Mouse (Mus musculus) adrenal gland, adult 8-10 months (tissue): ENCODE measurements around the gene Ift43. TPM values are rescaled to one million over a fixed set of nuclear protein-coding genes. Genes with fewer than 3 reads are reported as not detected.

ENCODE experiments used
- DNase-seq: peaks from one replicate; pipeline ENCODE4 v3.0.0; 2022
- total RNA-seq, 4 experiments: library from RNA; stranded (reverse); gene quantifications; 2 replicates each; pipeline ENCODE4 v1.2.4; 2022

Ift43 gene
- total RNA-seq = 10 to 100 TPM; 27.3 to 37.7 (median 31.4) TPM

DNA sequence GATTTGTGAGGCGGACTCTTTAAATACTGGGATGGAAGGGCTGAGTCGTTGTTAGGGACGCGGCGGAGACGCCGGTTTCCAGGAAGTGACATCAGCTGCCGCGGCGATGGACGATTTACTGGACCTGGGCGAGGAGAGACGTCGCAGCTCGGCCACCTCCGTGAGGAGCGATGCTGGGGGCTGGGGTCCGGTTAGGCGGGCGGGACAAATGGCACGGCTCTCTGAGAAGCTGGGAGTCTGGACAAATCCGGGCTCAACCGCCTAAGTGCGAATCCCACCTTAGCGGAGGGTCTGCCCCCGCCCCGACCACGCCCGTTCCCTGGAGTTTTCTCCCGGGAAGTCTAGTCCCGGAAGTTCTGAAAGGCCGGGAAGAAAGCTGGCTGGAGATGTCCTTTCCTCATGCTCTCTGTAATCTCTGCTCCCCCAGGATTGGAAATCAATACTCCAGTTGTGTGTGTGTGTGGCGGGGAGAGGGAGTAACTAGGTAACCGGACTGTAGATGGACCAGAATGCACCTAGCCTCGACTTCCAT lies at the start of gene Ift43:
Gene Ift43 (plus strand): TSS at position 61 of the 532 bp plus-strand sequence.
- peak; percentile 80 for DNase-seq

DNA sequence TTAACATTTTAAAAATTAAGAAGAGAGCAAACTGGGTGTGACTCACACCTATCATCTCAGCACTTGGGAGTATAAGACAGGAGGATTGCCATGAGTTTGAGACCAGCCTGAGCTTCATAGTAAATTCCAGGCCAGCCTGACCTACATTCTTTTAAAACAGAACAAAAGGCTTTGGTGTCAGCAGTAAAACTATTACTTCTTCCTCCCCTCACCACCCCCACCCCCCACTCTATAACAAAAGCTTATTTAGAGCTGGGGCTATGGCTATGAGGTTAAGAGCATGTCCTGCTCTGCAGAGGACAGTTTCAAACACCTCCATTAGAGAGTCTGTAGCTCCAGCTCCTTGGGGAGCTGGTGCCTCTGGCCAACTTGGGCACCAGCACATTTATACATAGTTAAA lies 46.8 kb upstream of the Ift43 start:
- DNase-seq = no peak

DNA sequence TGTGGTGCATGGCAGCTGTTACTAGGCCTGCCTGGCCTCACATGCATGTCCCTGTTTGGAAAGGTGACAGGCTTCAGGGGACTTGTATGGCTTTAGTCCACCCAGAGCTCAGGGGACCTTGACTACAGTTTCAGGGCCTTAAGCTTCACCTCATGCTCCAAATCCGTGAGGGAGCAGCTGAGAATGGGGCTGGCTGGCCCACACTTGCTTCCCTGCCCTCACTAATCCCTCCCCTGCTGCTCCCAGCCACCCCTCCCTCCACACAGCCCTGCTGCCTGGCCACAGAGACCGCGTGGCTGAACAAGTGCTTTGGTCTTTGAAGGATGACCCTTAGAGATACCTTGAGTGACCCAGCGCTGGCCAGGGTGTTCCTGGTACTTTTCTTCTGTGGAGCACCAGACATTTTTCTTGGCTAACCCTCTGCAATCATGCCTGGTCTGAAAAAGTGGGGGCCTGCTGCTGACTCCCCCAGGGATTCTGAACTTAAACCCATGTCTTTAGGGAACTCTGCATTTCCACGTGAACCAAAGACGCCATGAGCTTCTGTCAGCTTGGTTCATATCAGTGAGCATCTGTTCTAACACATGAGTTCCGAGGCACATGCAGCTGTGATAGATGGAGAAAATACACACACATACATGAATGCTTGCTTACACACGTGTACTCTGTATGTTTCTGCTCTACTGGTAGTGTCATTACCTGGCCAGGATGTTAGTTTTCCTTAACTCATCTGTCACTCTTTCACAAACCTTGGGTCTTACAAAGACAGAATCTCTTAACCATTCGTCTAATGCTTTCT lies 45.8 kb upstream of the Ift43 start:
- DNase-seq = no peak

DNA sequence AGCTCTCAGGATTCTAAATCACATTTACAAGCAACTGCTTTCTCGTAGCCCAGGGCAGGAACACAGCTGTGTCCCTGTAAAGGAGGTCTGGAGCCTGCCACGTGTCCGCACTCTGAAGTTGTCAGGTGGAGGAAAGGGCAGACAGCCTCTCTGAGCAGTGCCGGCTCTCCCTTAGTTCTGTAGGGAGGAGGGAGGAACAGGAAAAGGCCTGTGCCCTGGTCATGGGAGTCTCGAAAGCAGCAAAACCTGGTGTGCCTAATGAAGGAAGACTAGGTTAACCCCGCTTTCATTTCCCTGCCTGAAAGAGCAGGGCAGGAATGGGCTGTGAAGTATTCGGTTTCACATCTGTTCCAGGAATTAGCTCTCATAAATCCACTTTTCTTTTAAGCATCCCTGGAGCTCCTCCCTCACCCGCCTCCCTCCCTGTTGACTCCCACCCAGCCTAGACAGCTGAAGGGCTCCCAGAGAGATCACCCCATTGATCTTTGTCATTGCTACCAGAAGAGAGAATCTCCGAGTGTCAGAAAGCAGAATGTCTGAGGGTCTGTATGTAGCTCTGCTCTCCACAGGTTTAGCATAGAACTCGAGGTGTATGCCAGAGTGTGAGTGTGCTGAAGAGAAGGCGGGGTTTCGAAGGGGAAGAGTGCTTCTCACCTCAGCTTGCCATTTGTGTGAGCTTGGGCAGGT lies 45.0 kb upstream of the Ift43 start:
- DNase-seq = peak; percentile 22

DNA sequence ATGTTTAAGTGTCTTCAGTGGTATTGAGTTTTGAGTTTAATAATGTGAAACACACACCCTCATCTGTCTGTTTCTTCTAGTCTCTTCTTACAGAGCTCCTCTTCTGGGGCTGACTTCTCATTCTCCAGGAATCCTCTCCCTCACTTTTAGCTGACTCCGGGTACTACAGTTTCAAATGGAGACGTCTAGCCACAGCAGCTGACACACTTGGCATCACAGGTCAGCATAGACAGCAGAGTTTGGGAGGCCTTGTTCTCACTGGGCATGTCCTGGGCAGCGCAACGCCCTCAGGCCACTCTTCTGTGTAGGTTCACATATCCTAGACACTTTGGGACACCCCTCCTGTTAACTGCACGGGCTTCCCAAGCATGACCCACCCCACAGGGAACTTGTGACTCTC lies 43.3 kb upstream of the Ift43 start:
- DNase-seq = no peak

DNA sequence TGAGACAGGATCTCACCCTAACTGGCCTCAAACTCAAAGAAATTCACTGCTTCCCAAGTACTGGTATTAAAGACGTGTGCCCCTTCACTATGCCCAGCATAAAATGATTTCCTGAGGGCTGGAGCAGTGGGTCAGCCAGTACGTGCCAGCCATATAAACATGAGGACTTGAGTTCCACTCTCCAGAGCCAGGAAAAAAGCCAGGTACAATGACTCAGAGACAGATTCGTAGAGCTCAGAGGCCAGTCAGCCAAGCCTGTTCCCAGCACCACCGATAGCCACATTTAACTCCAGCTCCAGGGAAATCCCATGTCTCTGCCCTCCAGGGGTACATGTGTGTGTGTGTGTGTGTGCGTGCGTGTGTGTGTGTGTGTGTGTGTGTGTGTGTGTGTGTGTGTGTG lies 42.6 kb upstream of the Ift43 start:
- DNase-seq = no peak

DNA sequence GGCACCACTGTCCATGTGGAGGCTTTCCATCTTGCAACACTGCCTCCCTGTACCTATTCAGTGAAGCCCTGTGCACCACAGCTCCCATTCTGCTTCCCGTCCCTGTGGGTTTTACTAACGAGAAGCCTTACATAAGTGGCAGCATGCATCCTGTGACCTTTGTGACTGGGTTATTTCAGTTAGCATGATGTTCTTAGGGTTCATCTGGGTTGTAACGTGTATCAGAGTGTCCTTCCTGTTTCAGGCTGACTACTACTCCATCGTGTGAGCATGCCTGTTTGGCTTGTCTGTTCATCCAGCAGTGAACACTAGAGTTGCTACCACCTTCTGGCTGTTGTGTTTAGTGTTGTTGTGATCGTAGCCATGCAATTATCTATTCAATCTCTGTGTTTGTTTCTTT lies 36.2 kb upstream of the Ift43 start:
- DNase-seq = no peak

DNA sequence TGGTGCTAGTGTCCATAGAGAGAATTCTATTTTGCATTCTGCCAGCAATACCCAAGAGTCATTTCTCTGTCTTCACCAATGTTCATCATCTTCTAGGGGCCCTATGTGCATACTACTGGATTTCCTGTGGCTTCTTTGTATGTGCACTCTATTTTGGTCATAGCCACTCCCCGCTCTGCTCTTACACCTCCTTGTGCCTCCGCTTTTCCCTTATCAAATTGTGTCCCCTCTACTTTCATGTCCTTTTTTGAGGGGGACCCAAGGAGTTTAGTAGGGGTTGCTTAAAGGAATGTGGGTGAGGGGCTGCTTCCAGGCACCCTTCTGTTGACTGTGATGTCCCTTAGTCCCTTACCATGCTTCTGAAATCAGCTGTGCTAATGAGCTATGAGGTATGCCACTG lies 35.6 kb upstream of the Ift43 start:
- DNase-seq = no peak

DNA sequence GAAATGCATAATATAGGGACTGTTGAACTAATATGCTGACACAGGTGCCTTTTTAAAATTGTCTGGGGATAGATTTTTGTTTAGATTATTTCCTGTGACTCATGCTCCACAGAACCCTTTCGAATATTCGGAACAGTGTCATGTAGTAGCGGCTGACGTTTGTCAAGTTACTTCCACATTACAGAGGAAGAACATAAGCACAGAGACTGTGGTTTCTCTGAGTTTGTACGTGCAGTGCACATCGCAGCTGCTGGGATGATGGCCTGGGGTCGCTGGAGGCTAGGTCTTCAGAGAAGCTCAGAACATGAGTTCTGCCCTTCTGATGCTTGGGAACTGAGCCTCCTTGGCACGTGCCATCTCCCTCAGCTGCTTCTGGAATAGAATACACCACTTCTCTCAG lies 35.0 kb upstream of the Ift43 start:
- no peak for DNase-seq

DNA sequence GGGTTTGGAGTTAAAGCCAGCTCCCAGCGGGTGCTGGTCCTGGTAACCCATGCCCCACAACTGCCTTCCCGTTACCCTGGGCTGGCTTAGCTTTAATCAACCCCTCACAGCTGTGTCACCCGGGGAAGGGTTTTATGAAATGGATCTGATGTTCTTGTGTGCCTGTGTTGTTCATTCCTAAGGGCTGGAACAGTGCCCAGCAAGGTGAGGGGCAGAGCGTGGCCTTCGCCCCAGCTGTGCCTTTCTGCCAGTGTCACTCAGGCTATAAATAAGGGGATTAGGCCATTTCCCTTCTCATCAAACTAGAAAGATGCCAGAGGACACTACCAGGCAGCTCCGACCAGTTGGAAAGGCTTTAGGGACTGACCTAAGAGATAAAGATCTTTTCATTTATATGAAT lies 32.5 kb upstream of the Ift43 start:
- DNase-seq = no peak

DNA sequence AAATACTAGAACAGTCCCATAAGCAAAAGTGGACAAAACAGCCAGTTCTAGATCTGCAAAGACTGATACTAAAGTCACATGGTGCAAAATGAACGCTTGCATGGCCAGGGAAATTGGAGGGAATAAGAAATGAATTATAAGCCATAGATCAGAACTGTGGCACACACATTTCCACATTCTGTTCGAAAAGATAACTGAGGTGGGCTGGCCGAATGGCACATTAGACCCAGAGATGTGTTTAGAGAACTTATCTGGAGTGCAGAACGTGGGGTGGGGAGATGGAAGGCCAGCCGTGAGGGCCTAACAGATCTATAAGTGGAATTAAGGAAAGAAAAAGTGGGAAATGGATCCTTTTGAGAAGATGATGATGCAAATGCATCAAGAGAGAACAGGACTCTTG lies 30.9 kb upstream of the Ift43 start:
- no peak for DNase-seq

DNA sequence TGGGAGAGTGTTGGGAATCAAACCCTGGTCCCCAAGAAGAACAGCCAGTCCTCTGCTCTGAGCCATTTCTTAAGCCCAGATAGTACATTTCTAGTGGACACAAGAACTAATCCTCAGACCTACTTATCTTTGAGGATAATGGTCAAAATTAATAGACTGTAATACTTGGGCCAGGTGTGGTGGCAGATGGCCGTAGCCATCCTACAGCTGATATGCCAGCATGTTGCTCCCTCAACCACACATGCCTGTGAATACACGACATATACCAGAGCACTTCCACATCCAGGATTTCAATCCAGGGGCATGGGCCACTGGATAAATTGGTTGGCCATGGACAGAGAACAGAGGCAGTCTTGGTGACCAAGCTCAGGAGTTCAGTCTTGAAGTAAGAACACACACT lies 27.0 kb upstream of the Ift43 start:
- no peak for DNase-seq

DNA sequence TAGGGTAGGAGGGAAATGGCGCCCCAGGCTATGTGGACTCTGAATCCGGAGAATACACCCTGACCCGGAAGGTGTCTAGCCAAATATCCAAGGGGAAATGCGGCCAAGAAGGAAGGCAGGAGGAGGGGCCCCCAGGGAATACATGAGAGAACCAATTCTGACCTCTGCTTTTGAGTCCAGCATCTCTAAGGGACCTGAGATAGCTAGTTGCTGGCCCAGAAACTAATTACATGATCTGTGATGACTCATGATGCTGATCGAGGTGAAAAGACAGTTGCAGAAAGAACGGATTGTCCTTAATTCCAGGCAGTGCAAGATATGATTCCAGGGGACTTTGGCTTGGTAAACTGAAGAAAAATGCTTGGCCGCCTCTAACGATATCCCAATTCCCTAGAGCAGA lies 25.4 kb upstream of the Ift43 start:
- no peak for DNase-seq

DNA sequence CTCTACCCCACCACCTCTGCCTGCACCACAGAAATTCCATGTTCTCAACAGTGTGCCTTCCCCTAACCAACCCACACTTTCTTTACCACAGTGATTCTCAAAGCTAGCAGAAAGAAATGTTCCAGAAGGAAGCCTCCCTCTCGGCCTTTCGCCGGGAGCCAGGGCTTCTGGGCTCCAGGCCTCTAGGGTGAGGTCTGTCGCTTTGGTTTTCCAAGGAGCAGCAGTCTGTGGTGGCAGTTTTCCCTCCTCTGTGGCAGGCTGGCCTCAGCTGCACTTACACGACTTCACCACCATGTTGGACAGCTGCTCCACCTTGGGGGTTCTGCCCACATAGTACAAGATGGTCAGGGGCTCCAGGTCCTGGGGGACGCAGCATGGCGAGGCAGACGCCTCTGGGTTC lies 24.8 kb upstream of the Ift43 start:
- no peak for DNase-seq

DNA sequence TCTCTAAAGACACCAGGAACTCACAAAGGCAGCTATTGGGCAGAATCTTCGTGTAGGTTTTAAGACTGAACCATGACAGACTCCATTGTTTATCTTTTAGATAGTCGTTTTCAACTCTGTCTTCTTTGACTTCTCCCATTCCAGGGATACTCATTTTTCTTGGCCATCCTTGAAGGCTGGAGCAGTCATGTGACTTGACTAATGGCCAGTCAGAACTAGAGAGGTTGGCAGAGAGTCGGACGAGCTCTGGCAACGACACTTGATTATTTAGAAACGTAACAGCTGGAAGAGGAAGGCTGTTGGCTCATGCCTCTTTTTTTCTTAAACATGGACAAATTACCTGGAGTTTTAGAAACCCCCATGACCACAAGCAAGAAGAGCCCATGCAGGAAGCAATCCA lies 23.0 kb upstream of the Ift43 start:
- no peak for DNase-seq

DNA sequence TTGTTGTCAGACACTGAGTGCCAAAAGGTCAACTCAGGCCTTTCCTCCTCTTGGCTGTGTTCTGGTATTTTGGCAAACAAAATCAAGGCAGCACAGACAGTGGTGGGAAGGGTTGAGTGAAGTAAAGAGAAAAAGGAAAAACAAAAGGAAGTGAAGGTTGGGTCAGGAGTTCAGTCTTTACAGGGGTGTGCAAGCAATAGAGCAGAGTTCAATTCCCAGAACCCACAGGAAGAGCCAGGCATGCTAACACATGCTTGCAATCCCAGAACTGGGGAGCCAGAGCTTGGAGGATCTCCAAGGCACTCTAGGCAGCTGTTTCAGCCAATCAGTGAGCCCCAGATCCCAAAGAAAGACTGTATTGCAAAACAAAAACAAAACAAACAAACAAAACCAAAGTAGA lies 17.5 kb upstream of the Ift43 start:
- no peak for DNase-seq

DNA sequence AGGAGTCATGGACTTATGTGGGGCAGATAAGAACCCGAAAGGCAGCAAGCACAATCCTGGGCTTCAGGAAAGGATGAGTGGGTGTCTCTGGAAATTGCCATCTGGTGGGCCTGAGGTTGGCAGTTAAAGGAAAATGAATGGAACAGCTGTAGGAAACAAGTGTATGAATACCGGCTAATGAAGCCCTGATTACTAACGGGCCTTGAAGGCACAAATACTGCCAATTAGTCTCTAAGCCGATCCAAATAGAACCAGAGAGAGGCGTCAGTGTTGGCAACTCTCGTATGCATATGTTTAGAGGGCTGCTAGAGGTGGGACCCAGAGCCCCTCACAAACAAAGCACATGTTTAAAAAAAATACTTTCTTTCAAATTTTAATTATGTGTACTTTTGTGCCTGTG lies 10.9 kb upstream of the Ift43 start:
- DNase-seq = no peak

DNA sequence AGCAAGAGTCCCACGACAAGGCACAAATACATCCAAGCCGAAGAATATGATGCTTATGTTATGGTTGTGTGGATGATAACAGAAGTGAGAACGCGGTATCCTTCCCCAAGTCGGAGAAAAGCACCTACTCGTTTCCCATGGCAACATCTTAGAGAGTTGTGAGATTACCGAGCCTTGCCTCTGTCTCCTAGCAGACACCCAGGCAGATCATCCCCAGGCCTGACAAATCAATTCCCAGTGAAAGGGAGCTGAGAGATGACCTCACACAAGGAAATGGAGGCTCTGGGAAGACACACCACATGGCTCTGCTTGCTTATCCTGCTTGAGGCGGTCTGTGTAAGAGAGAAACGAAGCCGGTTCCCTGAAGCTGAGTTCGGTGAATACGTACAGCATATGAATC lies 7.7 kb upstream of the Ift43 start:
- no peak for DNase-seq

DNA sequence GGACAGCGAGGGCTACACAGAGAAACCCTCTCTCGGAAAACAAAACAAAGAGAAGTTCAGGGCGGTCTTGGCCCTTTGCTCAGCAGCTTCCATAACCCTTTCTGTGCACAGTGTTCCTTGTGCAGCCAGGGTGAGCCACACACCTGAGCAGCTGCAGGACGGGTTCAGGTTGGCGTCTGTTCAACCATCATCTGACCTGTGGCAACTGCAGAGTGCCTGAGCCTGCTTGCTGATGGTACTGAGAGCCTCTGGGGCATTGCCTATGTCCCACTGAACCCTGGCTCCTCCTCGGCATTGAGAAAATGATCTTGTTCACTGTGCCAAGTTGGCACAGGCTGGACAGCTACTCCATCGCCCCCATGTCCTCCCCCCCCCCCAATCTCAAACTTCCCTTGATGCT lies 7.0 kb upstream of the Ift43 start:
- no peak for DNase-seq

DNA sequence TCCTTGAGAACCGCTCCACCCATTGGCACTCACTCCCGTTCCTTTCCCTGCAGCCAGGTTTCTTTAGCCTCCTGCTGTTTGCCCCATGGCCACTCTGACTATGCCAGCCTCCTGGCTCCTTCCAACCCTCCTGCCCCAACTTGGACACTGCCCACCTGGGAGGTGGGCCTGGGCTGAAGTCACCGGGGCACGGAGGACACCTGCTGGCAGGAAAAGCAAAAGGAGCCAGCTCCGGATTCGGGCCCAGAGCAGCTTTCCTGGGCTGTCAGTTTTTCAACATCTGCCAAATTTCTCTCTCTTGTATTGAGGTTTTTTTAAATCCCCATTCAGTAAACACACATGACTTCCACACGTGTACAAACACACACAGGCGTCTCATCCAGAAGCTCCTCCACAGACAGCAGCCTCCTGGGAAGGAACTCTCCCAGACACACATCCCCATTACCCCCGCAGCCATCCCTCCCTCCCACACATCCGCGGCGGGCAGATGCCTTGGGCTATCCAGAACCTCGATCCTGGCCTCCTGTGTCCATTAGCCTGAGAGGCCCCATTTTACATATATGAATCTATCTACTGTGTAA lies 5.9 kb upstream of the Ift43 start:
- no peak for DNase-seq

DNA sequence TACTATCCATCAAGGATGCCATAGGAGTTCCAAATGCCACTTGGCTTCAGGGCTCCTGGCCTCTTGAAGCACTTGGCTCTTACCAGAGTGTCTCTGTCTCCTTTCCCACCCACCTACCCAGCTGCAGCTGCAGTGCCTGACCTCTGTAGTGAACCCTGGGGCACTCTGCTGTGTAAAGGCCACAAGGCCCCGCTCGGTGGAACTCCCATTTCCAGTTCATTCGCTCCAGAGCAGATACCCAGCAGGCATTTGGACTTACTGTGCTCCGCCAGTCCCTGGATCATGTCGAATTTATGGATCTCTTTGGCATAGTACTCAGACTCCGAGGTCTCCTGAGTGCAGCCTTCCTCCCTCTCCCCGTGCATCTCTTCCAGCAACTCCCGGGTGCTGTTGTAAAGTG lies 5.0 kb upstream of the Ift43 start:
- DNase-seq = no peak

DNA sequence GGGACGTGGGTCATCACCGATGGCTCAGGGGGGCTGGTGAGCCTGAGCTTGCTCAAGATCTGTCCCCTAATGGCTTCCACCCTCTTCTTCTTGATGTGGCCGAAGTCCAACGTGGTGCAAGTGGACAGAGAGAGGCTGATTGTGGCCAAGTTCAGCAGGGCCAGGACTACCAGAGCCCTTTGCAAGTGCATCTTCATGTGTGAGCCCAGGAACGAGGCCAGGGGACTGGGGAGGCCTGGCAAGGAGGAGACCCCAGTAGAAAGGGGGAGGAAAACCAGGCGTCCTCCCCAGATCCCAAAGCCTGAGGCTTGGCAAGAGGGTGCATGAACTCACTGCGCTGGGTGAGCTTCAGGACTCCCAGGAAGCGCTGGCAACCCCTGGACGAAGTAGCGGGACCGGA lies 4.6 kb upstream of the Ift43 start:
- DNase-seq = no peak

DNA sequence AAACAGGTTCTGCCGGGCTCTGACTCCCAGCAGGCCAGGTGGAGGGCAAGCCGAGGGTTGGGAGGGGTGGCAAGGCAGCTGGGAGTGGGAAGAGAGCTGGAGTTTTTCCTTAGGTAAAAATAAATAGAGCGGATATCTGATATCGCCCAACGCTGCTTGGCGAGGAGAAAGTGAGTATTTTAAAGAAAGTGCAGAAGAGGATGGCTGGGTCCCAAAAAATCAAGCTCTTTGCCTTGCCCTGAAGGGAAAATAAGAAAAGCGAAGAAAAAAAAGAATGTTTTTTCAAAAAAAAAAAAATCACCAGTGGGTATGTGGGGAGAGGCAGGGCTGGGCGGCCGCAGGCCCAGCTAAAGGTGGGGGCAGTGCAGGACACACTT lies 4.2 kb upstream of the Ift43 start:
- DNase-seq = no peak
